Mouse (Mus musculus) liver, adult 2 months (tissue): ENCODE measurements around the gene Arl6ip1.

Experiments used
- CTCF ChIP-seq: fragments of 200-500 bp; IDR thresholded peaks from 2 replicates; pipeline ENCODE4 v1.5.1; 2011; ENCODE audit warnings: low read depth, low read length, control low read depth
- POLR2A ChIP-seq: fragments of 200-500 bp; IDR thresholded peaks from 2 replicates; pipeline ENCODE4 v1.6.1; 2011; ENCODE audit warnings: low read length, control low read depth; ENCODE audit not compliant: insufficient read depth; ENCODE audit errors: extremely low read depth

DNA sequence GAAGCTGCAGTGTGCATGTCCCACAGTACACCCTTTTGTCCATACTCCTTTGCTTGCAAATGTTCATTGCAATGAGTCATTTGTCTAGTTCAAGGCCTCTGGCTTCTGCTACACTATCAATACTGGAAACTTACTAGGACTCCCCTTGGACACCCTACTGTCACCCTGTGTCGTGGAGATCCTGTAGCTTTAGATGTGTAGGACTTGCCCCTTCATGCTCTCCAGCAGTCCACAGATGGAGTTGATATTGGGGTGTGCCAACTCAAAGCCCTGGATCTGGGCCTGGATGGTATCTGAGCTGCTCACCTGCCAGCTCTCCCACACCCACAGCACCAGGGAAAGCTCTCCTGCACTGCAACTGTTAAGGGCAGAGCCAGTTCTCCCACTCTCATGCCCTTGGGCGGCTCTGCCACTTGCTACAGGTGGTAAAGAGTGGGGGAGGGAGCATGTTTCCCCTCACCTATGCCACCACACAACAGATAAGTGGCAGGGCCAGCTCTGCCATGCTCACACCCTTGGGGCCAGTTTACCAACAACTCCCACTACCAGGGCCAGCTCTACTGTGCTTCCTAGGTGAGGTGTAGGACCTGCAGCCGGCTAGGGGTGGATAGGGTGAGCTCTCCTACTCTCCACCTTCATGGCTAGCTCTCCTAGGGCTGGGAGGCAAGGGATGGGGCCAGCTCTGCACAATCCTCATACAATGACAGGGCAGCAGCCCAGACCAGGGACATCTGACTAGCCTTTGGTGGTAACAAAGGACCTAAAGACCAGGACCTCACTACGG lies 26.6 kb downstream of the Arl6ip1 start:
- TF ChIP-seq CTCF, result no peak
- no peak for TF ChIP-seq POLR2A
